Mouse (Mus musculus) hindbrain, postnatal 0 days (tissue): ENCODE results near the gene Gab1. TPM values are rescaled to one million over a fixed set of nuclear protein-coding genes. Genes with fewer than 3 reads are reported as not detected.

ENCODE experiments used
- ATAC-seq: fragments of 200-750 bp; cut with Nextera tagmentation; 2 replicates; pipeline ENCODE4 v1.8.0; 2017; ENCODE audit warnings: mild to moderate bottlenecking, moderate TSS enrichment, moderate library complexity
- DNase-seq: peaks from one replicate; pipeline ENCODE4 v3.0.0-alpha.2; 2015; ENCODE audit warnings: low spot score
- H3K27ac ChIP-seq: fragments of 300-500 bp; sonication (generic); 2 replicates; pipeline ENCODE4 v1.5.1; 2014; ENCODE audit warnings: mild to moderate bottlenecking
- H3K27me3 ChIP-seq: fragments of 300-500 bp; sonication (generic); 2 replicates; pipeline ENCODE4 v1.6.1; 2014; ENCODE audit warnings: low read length, mixed read lengths; ENCODE audit not compliant: insufficient read depth
- H3K36me3 ChIP-seq: fragments of 300-500 bp; sonication (generic); 2 replicates; pipeline ENCODE4 v1.6.1; 2014; ENCODE audit warnings: low read length, mixed read lengths; ENCODE audit not compliant: insufficient read depth
- H3K4me1 ChIP-seq: fragments of 300-500 bp; sonication (generic); 2 replicates; pipeline ENCODE4 v1.6.1; 2014; ENCODE audit warnings: antibody characterized with exemption, low read length, mixed read lengths; ENCODE audit not compliant: insufficient read depth
- H3K4me2 ChIP-seq: fragments of 300-500 bp; sonication (generic); 2 replicates; pipeline ENCODE4 v1.6.1; 2014; ENCODE audit warnings: low read depth, mild to moderate bottlenecking, low read length, moderate library complexity, mixed read lengths
- H3K4me3 ChIP-seq: fragments of 300-500 bp; sonication (generic); 2 replicates; pipeline ENCODE4 v1.5.1; 2014; ENCODE audit warnings: low read length
- H3K9ac ChIP-seq: fragments of 300-500 bp; sonication (generic); replicated peaks from 2 replicates; pipeline ENCODE4 v1.6.1; 2014; ENCODE audit warnings: mild to moderate bottlenecking, low read length, moderate library complexity, mixed read lengths
- H3K9me3 ChIP-seq: fragments of 300-500 bp; sonication (generic); 2 replicates; pipeline ENCODE4 v1.6.1; 2016; ENCODE audit warnings: low read length, mixed read lengths
- CTCF ChIP-seq: IDR thresholded peaks from 2 replicates; pipeline ENCODE4 v1.5.1; 2016; ENCODE audit warnings: antibody characterized with exemption, control low read depth, low read depth
- WGBS: fragments of 180-500 bp; shearing (Covaris S2); extraction: QIAGEN DNeasy Blood & Tissue Kit; methylation state at CpG from one replicate; pipeline ENCODE4 v1.1.7; 2014; 5-methylcytosine and 5-hydroxymethylcytosine counted together
- polyA plus RNA-seq: library from polyadenylated mRNA; unstranded; fragments of >200 nt; fragmentation: Nextera tagmentation; extraction: Ambion mirVana; gene quantifications from 2 replicates; pipeline ENCODE4 v1.2.1, GENCODE M21; 2015
- total RNA-seq: library from RNA; depleted of rRNA; stranded (reverse); fragments of >200 nt; gene quantifications from 2 replicates; pipeline ENCODE4 v1.2.3, GENCODE M21; 2014

Gene Gab1
- total and polyA plus RNA-seq, 2 experiments from 2014 or later: 14.0 to 32.7 TPM

DNA sequence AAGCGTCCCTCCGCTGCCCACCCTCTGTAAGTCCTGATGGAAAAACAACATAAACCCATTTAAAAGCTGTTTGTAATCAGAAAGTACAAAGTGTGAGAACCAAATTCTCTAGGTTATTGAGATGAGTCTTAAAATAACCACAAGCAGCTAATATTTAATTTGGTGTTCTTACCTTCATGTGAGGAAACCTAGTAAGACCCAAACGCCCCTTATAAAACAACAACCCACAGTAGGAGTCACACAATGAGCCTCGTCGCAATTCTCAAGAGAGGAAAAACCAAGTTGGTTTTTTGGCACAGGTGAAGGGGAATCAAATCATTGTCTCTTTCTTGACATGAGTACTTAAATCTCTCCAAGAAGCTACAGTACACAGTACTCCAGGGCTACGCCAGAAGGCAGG lies 44.9 kb downstream of the Gab1 start:
- DNase-seq (no peak), ATAC-seq (no peak)
- Histone ChIP-seq H3K9ac (no peak overlapping the region), H3K27me3 (no peaks in the 10 kb centered on the region), H3K9me3 (no peaks in the 10 kb centered on the region), H3K36me3 (no peaks in the 10 kb centered on the region), H3K27ac (no peak overlapping the region), H3K4me1 (peaks cover 20% of the 10 kb centered on the region), H3K4me3 (no peak overlapping the region), H3K4me2 (no peak overlapping the region)
- WGBS: 67% methylated on average over 6 of the region's 6 CpGs
- no peak for TF ChIP-seq CTCF

DNA sequence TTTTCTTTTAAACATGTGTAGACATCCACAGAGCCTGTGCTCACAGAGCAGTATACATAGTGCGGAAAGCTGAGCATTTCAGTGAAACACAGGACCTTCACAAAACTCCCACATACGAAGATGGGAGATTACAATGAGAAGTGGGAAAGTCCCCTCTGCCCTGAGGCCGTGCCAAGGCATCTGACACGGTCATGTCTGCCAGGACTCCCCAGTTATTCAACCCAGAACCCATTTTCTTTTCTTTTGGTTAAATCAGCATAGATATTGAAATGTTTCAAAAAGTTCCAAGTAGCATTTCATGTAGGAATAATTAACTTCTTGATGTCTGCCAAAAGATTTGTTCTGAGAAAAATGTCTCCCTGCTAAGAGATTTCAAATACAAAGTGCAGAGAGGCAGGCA lies 45.9 kb downstream of the Gab1 start:
- WGBS: 39% methylated on average over 4 of the region's 4 CpGs

DNA sequence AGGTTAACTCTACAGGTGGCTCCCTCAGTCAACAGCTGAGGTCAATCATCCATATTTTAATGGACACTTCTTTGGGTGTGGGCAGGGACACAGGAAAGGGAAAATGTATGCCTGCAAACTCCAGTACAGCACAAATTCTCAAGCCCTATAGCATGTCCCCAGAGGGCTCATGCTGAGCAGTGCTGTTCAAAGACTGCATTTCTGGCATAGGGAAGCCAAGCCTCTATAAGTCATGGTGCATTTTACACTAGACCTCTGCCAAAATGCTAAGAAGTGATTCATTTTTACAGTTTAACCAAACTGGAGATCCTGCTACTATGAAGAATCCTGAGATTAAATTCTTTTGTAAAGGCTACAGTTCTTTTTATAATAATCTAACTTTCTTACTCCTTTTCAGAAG lies 47.8 kb downstream of the Gab1 start:
- Histone ChIP-seq H3K36me3 (no peaks in the 10 kb centered on the region), H3K4me1 (peaks cover 20% of the 10 kb centered on the region), H3K4me2 (no peak overlapping the region), H3K9ac (no peak overlapping the region), H3K4me3 (no peak overlapping the region), H3K27ac (no peak overlapping the region), H3K27me3 (no peaks in the 10 kb centered on the region), H3K9me3 (no peaks in the 10 kb centered on the region)
- ATAC-seq: no peak
- TF ChIP-seq CTCF: no peak
- DNase-seq: no peak

More for the DNA sequence above, 45.9 kb downstream of the Gab1 start:
- H3K4me1 ChIP-seq: peaks cover 23% of the 10 kb centered on the region
- ATAC-seq: no peak
- H3K9ac ChIP-seq: no peak overlapping the region
- peak; percentile 43 for DNase-seq
- no peak for TF ChIP-seq CTCF
- no peaks in the 10 kb centered on the region for H3K36me3 ChIP-seq
- no peaks in the 10 kb centered on the region for H3K9me3 ChIP-seq
- H3K4me3 ChIP-seq: no peak overlapping the region
- H3K27me3 ChIP-seq: no peaks in the 10 kb centered on the region
- no peak overlapping the region for H3K4me2 ChIP-seq
- peak overlapping the region; percentile 41; the same call in 1 of the 2 replicates for H3K27ac ChIP-seq

DNA sequence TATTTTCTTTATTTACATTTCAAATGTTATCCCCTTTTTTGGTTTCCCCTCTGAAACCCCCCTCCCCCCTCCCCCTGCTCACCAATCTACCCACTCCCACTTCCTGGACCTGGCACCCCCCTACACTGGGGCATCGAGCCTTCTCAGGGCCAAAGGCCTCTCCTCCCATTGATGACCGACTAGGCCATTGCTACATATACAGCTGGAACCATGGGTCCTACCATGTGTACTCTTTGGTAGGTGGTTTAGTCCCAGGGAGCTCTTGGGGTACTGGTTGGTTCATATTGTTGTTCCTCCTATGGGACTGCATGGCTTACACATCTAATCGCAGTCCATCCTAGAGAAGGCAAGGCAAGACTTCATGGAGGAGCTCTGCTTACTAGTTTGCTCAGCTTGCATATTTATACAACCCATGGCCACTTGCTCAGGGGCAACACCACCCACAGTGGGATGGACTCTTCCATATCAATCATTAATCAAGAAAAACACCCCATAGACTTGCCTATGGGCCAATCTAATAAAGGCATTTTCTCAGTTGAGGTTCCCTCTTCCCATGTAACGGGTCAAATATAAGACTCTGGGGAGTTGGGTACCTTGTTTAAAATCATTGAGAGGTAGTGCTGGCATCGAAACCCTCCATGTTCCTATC lies 48.3 kb downstream of the Gab1 start:
- WGBS: 92% methylated on average over 5 of the region's 5 CpGs

DNA sequence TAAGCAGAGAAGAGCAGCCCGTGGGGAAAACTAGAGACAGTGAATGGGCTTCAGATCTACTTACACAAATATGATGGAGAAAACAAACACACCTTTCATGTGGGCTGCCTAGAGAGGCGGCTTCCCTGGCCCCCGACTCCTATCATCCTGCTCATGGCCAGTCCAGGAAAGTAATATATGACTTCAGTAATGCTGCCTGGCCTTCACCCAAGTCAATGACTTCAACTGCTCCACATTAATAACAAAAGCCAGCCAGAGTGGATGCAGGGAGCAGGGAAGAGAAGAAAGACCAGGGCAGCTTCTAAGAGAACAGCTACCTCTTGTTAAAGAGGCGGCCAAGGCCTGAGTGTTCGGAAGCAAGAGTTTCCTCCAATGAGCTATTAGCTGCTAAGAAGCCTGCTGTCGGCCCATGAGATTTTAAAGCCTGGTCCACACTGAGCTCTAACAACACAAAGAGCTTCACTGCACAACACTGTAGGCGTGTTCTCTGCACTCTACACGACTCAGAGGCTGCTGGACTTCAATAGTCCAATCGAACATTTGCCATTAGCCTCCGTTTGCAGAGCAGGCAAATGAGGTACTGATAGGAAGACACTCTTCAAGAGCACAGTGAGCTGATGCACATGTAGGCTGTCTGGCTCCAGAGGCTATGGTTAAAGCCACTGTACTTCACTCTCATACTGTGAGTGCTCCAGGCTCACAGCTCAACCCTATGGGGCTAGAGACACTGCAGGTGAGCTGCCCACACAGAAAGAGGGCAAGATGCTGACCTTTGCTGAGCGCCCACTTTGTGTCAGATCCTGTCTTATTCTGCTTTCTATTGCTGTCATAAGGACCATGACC lies 49.4 kb downstream of the Gab1 start:
- peak overlapping the region; percentile 10; the same call in 1 of the 2 replicates for H3K4me2 ChIP-seq
- no peak for TF ChIP-seq CTCF

More for the DNA sequence above, 48.3 kb downstream of the Gab1 start:
- no peak overlapping the region for H3K4me2 ChIP-seq
- H3K4me1 ChIP-seq: peaks cover 23% of the 10 kb centered on the region
- ATAC-seq: no peak
- no peak overlapping the region for H3K4me3 ChIP-seq
- H3K9ac ChIP-seq: no peak overlapping the region
- no peak overlapping the region for H3K27ac ChIP-seq
- no peak for DNase-seq
- TF ChIP-seq CTCF: no peak
- H3K27me3 ChIP-seq: no peaks in the 10 kb centered on the region
- H3K9me3 ChIP-seq: no peaks in the 10 kb centered on the region
- H3K36me3 ChIP-seq: no peaks in the 10 kb centered on the region

GRCm38 (mm10) chr8:80830141-80830540 lies 50.2 kb downstream of the Gab1 start:
- no peak for DNase-seq
- Histone ChIP-seq H3K4me1 (peaks cover 24% of the 10 kb centered on the region), H3K36me3 (no peaks in the 10 kb centered on the region), H3K27ac (peak overlapping the region; percentile 65), H3K4me2 (peak overlapping the region; percentile 10), H3K27me3 (no peaks in the 10 kb centered on the region), H3K9me3 (no peaks in the 10 kb centered on the region), H3K4me3 (no peak overlapping the region), H3K9ac (no peak overlapping the region)
- WGBS: 30% methylated on average over 7 of the region's 7 CpGs
- TF ChIP-seq CTCF: no peak
- ATAC-seq: no peak

More for the DNA sequence above, 49.4 kb downstream of the Gab1 start:
- no peak overlapping the region for H3K4me3 ChIP-seq
- peaks cover 24% of the 10 kb centered on the region for H3K4me1 ChIP-seq
- WGBS: 58% methylated on average over 11 of the region's 11 CpGs
- H3K9ac ChIP-seq: no peak overlapping the region
- H3K36me3 ChIP-seq: no peaks in the 10 kb centered on the region
- H3K9me3 ChIP-seq: no peaks in the 10 kb centered on the region
- ATAC-seq (peak; percentile 65), DNase-seq (peak; percentile 48)
- H3K27ac ChIP-seq: peak overlapping the region; percentile 65
- no peaks in the 10 kb centered on the region for H3K27me3 ChIP-seq

GRCm38 (mm10) chr8:80826996-80827395 lies 53.3 kb downstream of the Gab1 start:
- Histone ChIP-seq H3K4me3 (no peak overlapping the region), H3K9ac (no peak overlapping the region), H3K4me1 (peaks cover 16% of the 10 kb centered on the region), H3K9me3 (no peaks in the 10 kb centered on the region), H3K27ac (peak overlapping the region; percentile 5; the same call in 1 of the 2 replicates), H3K4me2 (no peak overlapping the region), H3K36me3 (no peaks in the 10 kb centered on the region), H3K27me3 (no peaks in the 10 kb centered on the region)
- no peak for TF ChIP-seq CTCF
- DNase-seq (peak; percentile 43), ATAC-seq (no peak)
- 62% methylated on average over 7 of the region's 7 CpGs for WGBS
